ENCODE assay signal across 8 mouse cellular contexts in genomic region chr2:101472449-101473115, GRCm38 (mm10).
DNase-seq lines count a peak whose midpoint lies in the region; ATAC-seq and TF ChIP-seq lines count a peak whose summit lies in the region.

No protein-coding gene starts in this region.

- H3K4me3 ChIP-seq in heart, embryonic 11.5 days (ENCODE audit: low read depth, low read length) = no peak overlapping the region
- no peak overlapping the region for H3K4me3 ChIP-seq in intestine, postnatal 0 days (ENCODE audit: low read depth, low read length)
- no peak overlapping the region for H3K4me3 ChIP-seq in midbrain, embryonic 13.5 days (replicated peaks)

- WGBS in heart, embryonic 11.5 days (ENCODE audit: insufficient replicate concordance) = 33% methylated on average over 8 of the region's 8 CpGs
- WGBS in intestine, postnatal 0 days = 33% methylated on average over 8 of the region's 8 CpGs
- WGBS in midbrain, embryonic 13.5 days = 28% methylated on average over 8 of the region's 8 CpGs

- no peaks in the 10 kb centered on the region for H3K4me1 ChIP-seq in heart, embryonic 11.5 days (ENCODE audit: control insufficient read depth, insufficient read depth, low read length)
- H3K4me1 ChIP-seq in intestine, postnatal 0 days (replicated peaks; ENCODE audit: control insufficient read depth, insufficient read depth, low read length) = no peaks in the 10 kb centered on the region
- no peaks in the 10 kb centered on the region for H3K4me1 ChIP-seq in midbrain, embryonic 13.5 days (replicated peaks)

- no peak overlapping the region for H3K4me2 ChIP-seq in heart, embryonic 11.5 days
- H3K4me2 ChIP-seq in intestine, postnatal 0 days (replicated peaks; ENCODE audit: low read depth) = no peak overlapping the region
- no peak overlapping the region for H3K4me2 ChIP-seq in midbrain, embryonic 13.5 days (replicated peaks)

- intact Hi-C loops in left cerebral cortex, postnatal 14 days (cut with DNase I) = loop anchor here (5.0 kb wide), 1 partner anchor 180 kb away; no protein-coding TSS in a partner anchor

- no peak overlapping the region for H3K9ac ChIP-seq in heart, embryonic 11.5 days (ENCODE audit: low read depth, low read length)
- no peak overlapping the region for H3K9ac ChIP-seq in intestine, postnatal 0 days (ENCODE audit: low read depth, low read length)
- no peak overlapping the region for H3K9ac ChIP-seq in midbrain, embryonic 13.5 days (replicated peaks)

- H3K9me3 ChIP-seq in heart, embryonic 11.5 days (replicated peaks; ENCODE audit: control insufficient read depth, low read length) = no peaks in the 10 kb centered on the region
- H3K9me3 ChIP-seq in intestine, postnatal 0 days (ENCODE audit: control insufficient read depth) = no peaks in the 10 kb centered on the region
- H3K9me3 ChIP-seq in midbrain, embryonic 13.5 days = no peaks in the 10 kb centered on the region

- peak; percentile 98 for TF ChIP-seq CTCF in intestine, postnatal 0 days (IDR thresholded peaks at IDR 0.05; ENCODE audit: low read depth)

- H3K27ac ChIP-seq in heart, embryonic 11.5 days (ENCODE audit: low read depth, low read length) = no peak overlapping the region
- H3K27ac ChIP-seq in intestine, postnatal 0 days (ENCODE audit: low read depth, low read length) = no peak overlapping the region
- H3K27ac ChIP-seq in midbrain, embryonic 13.5 days = no peak overlapping the region

- DNase-seq in heart, adult 18-20 months = peak; percentile 81 to 89
- DNase-seq in cerebellum, postnatal 4 days (ENCODE audit: low spot score in 2 of 2) = peak; percentile 68 to 84
- DNase-seq in gastrocnemius, postnatal 10 days = peak; percentile 91
- DNase-seq in left cerebral cortex, postnatal 14 days (ENCODE audit: low spot score in 2 of 2) = peak; percentile 82 to 84
- peak; percentile 50 to 80 for DNase-seq in spleen, adult 18-20 months

- ATAC-seq in heart, embryonic 11.5 days (replicated peaks; ENCODE audit: insufficient number of reproducible peaks, low FRiP score, low TSS enrichment) = no peak
- ATAC-seq in intestine, postnatal 0 days = peak; percentile 70
- peak; percentile 85 for ATAC-seq in midbrain, embryonic 13.5 days

- no peaks in the 10 kb centered on the region for H3K36me3 ChIP-seq in heart, embryonic 11.5 days (ENCODE audit: control insufficient read depth, insufficient read depth, low read length)
- no peaks in the 10 kb centered on the region for H3K36me3 ChIP-seq in intestine, postnatal 0 days (ENCODE audit: control insufficient read depth, insufficient read depth)
- no peaks in the 10 kb centered on the region for H3K36me3 ChIP-seq in midbrain, embryonic 13.5 days

- no peaks in the 10 kb centered on the region for H3K27me3 ChIP-seq in heart, embryonic 11.5 days (ENCODE audit: control insufficient read depth, insufficient read depth, low read length)
- H3K27me3 ChIP-seq in intestine, postnatal 0 days (replicated peaks; ENCODE audit: control insufficient read depth, insufficient read depth, low read length) = no peaks in the 10 kb centered on the region
- no peaks in the 10 kb centered on the region for H3K27me3 ChIP-seq in midbrain, embryonic 13.5 days
